Mouse (Mus musculus): ENCODE data around the gene Cckbr.
A peak's percentile ranks its signal among the peaks of the same experiment; 100 is the strongest.

Gene Cckbr

DNA sequence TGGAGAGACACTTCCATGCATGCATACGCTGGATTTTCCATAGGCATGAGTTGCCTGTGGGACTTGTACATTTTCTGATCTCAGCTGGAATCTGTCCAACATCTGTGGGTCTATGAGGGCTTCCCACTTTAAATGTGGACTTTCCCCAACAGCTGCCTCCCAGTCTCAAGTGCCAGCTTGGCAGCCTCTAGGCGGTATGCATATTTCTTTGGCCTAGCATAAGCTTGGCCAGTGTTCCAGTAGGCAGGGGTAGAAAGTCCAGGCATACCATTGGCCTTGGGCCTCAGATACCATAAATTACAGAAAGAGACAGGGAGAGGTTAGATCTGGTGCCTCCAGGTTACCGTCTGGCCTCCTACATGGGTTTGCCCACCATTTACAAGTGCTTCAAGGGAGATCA, 72.3 kb downstream of the Cckbr start:
- no peak for DNase-seq

DNA sequence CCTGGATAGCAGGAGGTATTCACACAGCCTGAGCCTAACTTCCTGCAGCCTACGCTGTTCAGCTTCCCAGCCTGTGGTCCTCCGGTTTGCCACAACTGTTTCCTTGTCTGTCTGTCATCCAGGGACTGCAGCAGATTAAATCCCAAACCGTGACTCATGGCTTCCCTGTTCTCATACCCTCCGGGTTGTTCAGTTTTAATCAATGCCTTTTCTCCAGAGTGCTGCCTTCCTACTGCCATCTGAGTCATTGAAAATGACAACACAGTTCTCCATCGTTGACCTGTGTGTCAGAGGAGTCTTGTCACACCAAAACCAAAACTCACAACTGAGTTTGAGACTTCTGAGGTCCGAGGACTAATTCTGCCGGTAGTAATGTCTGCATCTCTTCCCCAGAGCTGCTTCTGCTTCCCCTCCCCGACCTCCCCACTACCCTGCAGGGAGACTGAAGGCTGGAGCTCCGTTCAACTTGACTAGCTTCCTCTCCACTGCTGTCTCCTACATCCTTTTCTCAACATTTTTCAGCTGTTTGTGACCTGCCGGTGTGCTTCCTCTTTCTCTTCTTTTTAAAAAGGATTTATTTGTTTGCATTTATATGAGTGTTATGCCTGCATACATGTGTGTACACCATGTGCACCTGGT, 73.4 kb downstream of the Cckbr start:
- DNase-seq, result no peak

DNA sequence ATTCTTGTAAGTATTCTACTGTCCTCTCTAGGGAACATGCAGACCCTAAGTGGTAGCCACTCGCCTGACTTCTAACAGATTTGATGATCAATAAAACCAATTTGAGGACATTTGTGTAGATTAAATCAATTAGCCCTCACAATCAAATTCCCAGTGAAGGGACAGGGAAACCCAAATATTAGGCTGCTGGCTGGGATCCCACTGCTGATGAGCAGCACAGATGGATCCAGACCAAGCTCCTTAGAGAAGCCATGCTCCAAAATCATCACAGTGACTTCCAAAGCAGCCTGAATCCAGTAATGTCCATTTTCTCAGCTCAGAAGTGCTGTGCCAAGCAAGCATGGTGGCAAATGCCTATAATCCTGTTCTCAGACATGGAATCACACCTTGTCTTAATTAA, 74.1 kb downstream of the Cckbr start:
- no peak for DNase-seq

DNA sequence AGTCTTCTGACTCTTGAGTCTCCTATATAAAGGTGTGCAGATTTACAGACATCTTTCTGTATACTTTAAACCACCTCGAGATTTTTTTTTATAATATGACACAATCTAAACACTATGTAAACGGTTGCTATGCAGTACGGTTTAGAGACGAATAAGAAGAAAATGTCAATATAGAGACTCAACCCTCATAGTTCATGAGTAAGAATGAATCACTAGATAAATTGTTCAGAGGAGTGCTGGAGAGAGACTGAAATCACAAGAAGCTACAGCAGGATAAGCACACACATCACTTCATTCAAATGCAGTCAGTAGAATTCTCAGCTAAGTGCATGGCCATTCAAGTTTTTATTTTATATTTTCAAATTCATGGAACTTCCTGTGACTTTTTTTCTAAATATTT, 76.5 kb downstream of the Cckbr start:
- no peak for DNase-seq

DNA sequence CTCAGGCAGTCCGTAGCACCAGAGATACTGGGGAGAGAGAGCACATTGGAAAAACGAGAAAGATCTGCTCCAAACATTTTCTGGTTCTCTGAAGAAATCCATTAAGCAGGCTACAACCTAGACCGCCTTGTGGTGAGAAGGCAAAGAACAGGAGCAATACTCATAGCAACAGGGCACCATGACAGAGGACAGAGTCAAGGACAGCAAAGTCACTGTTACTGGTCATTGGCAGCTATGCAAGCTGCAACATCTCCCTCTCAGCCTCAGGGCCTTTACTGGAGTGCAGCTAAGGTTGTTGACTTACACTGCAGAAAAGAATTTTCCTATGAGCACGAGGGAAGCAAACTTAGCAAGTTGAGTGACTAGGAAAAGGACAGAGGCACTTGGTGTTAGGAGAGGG, 81.7 kb downstream of the Cckbr start:
- no peak for DNase-seq

DNA sequence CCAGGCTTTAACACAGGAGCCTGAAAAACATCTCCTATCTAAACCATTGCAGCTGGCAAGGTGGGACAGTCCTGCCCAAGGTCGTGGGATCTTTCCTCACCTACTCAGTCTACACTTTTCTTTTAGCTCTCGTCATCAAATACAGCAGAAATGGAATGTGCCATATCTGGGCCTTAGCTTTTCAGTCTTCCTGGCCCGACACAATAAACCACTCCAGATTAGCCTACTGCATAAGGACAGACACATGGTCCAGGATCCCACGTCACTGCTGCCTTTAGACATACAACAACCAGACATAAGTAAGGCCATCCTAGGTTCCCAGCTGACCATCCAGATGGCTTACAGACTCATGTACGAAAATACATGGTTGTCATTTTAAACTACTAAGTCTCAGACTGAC, 84.6 kb downstream of the Cckbr start:
- no peak for DNase-seq

DNA sequence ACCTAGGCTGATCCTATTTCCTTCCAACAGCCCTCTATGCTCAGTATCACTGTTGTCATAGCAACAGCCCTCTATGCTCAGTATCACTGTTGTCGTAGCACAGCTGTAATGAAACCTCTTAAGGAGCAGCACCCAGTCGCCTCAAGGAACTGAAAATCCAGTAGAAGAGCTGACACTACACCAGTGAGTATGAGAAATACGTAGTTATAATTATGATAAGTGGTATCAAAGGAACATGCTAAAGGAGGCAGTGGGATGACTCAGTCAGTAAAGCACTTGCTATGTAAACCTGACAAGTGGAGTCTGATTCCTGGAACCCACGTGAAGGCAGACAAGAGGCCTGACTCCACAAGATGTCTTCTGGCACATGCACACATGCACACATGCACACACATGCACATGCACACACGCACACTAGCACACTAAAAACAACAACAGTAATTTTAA, 88.3 kb downstream of the Cckbr start:
- no peak for DNase-seq

DNA sequence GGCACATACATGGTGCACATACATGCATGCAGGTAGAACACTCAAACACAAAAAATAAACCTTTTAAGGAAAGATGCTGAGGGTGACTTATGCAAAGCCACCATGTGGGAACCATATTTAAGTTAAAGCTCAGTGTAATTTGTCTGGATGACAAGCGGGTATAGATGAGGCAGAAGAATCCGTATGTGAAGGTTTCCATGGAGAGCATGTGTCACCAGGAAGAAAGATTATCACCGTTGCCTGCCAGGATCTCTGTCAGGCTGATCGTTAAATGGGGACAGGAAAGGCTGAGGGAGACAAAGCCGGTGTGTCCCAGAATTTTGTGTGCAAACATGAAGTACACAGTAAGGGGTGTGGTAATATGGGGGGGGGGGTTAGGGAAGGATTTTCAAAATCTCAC, 89.0 kb downstream of the Cckbr start:
- no peak for DNase-seq

DNA sequence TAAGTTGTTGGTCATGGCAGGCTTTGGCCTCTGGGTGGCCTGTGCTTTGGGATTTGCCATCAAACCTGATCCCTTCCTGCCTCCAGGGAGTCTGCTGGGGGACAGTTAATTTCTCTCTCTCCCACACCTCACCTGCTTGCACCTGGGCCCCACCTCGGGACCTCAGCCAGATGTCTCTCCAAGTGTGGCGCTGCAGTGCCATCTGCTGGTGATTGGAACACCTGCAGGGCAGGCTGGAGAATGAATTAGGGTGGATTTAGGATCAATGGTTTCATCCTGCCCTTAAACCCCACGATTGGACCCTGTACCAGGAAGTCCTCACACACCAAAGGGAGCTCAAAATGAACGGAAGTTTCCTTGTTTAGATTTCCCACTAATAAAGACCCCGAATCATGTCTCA, 89.6 kb downstream of the Cckbr start:
- DNase-seq, result peak; percentile 69

DNA sequence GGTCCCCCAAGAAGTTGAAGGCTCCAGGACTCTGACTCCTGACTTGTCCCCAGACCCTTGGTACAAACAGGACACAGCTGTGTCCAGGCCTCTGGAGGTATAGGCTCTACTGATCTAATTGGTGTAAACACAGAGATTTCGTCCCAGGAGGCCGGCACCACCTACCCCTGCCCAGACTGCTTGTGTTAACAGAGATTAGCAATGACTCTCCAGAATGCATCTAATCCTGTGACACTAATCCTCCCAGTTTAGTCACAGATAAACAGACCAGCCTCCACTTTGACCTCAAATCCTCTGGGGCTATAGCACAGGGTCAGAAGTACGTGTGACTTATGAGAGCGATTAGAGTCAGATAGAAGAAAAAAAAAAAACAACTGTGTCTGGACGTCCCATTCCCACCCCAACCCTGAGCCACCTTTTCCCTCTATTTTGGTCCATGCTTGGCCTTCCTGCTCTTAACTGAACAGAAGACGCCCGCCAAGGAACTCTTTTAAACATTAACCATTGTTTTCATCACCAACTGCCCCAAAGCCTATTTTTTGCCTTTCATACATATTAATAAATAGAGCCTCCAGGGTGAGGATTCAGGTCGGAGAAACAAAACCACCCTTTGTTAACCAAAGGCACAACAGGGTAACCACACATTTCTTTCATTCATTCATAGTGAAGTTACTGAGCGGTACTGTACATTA, 91.3 kb downstream of the Cckbr start:
- DNase-seq, result peak; percentile 41

DNA sequence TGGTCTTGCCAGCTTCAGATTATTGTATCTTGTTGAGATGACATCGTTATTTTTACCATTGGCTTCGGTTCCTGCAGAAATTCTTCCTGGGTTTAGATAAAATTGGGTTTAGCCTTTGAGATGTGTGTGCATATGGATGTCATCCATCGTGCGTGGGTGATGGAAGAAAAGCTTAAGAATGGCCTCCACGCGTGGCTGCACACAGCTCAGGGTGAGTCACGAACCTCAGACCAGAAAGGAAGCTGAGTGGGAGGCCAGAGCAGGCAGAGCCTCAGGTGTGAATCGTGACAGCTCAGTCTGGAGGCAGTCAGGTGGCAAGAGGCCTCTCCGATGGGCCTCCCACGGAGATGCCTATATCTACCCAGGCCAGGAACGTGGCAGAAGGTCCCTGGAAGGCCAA, 93.8 kb downstream of the Cckbr start:
- no peak for DNase-seq

DNA sequence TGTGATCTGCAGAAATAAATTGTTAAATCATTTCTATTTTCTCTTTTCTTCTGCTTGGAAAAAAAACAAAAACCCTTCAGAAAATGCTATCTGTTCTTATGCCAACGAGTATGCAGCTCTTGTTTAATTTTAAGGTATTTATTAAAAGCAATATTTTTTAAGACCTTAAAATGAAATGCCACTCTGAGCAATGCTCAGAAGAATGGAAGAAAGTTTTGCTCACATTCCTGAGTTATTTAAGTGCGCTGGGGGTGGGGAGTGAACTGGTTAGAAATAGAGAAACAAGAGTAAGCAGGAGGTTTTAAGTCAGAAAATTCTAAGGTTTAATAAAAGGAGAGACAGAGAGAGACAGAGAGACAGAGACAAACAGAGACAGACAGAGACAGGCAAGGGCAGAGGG, 94.2 kb downstream of the Cckbr start:
- DNase-seq, result no peak

DNA sequence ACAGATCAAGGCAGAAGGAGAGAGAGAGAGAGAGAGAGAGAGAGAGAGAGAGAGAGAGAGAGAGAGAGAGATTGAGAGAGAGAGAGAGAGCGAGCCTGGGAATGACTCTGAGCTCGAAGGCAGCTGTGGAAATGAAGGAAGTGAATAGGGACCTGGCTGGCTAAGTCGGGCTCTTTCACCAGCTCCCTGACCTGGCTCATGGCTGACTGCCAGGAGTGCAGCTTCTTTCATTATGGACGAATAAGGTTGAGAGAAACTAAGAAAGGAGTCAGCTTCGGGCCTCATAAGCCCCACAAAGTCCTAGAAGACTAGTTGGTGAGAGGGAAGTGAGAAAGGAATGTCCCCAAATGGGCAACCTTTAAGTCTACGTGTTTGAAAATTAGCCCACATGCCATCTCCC, 94.7 kb downstream of the Cckbr start:
- DNase-seq, result peak; percentile 69
